Mouse (Mus musculus) erythroblast, embryonic 14.5 days (primary cell): Measurements from ENCODE around the gene Lcorl. TPM values are rescaled to one million over a fixed set of nuclear protein-coding genes. Genes with fewer than 3 reads are reported as not detected.

ENCODE experiments used
- H3K27me3 ChIP-seq: 2 replicates; pipeline ENCODE4 v1.6.1; 2012; ENCODE audit warnings: inconsistent platforms; ENCODE audit not compliant: control insufficient read depth
- H3K36me3 ChIP-seq: 2 replicates; pipeline ENCODE4 v1.6.1; 2012; ENCODE audit warnings: mild to moderate bottlenecking, inconsistent platforms; ENCODE audit not compliant: control insufficient read depth
- H3K4me1 ChIP-seq: 2 replicates; pipeline ENCODE4 v1.6.1; 2012; ENCODE audit warnings: inconsistent platforms; ENCODE audit not compliant: control insufficient read depth
- H3K4me3 ChIP-seq: replicated peaks from 2 replicates; pipeline ENCODE3; 2012; ENCODE audit warnings: moderate library complexity, mild to moderate bottlenecking, inconsistent platforms
- H3K9me3 ChIP-seq: 2 replicates; pipeline ENCODE4 v1.6.1; 2012; ENCODE audit warnings: low read length, inconsistent platforms, mixed read lengths; ENCODE audit not compliant: control insufficient read depth
- GATA1 ChIP-seq: IDR thresholded peaks from 2 replicates; pipeline ENCODE4 v1.6.1; 2012; ENCODE audit warnings: low read length, inconsistent platforms, mixed read lengths
- TAL1 ChIP-seq: IDR thresholded peaks from 3 replicates; pipeline ENCODE4 v1.6.1; 2012; ENCODE audit warnings: low read length, inconsistent platforms, mixed read lengths
- polyA plus RNA-seq: library from polyadenylated mRNA; stranded (reverse); fragments of >175 nt; gene quantifications from 2 replicates; pipeline ENCODE4 v1.2.3, GENCODE M21; 2012

Lcorl gene
- polyA plus RNA-seq, 1 experiment: 0.18 TPM

- Histone ChIP-seq H3K4me3 (no peak overlapping the region), H3K9me3 (no peaks in the 10 kb centered on the region), H3K27me3 (no peaks in the 10 kb centered on the region), H3K4me1 (no peaks in the 10 kb centered on the region), H3K36me3 (no peaks in the 10 kb centered on the region)
- TF ChIP-seq TAL1 (no peak), GATA1 (no peak)
Measured at GRCm38 (mm10) chr5:45651026-45651703, 206.2 kb downstream of the Lcorl start.

Other genes starting within 250 kb of the Lcorl start
- gene Fam184b, start 218.0 kb downstream of the Lcorl start, polyA plus RNA-seq: not detected in 2 replicates
- gene Ncapg, start 187.7 kb downstream of the Lcorl start, polyA plus RNA-seq: 0.84 and 1.3 TPM in 2 replicates